Mouse (Mus musculus) retina, postnatal 7 days (tissue): ENCODE data around the gene Tmem178b.

Experiments
- DNase-seq: peaks from one replicate; pipeline ENCODE4 v3.0.0-alpha.2; 2012; ENCODE audit warnings: low read depth, low spot score

Tmem178b gene

DNA sequence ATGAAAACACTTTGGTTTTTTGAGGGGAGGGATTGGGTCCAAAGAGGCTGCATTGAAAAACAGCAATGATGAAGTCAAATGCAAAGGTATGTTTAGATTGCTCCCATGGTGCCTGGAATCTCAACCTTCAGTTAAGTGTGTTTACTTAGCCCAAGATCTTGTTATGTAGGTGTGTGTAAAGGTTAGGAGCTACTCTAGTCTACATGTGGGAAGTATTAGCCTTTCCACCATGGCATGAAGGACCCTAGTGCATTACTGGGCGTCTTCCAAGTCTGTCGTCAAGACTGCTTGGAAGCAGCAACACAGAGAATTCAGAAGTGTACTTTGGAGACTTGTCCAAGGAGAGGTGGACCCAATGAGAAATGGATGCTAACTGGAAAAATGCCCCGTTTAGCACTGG is 205.3 kb downstream of the Tmem178b start:
- DNase-seq = no peak

DNA sequence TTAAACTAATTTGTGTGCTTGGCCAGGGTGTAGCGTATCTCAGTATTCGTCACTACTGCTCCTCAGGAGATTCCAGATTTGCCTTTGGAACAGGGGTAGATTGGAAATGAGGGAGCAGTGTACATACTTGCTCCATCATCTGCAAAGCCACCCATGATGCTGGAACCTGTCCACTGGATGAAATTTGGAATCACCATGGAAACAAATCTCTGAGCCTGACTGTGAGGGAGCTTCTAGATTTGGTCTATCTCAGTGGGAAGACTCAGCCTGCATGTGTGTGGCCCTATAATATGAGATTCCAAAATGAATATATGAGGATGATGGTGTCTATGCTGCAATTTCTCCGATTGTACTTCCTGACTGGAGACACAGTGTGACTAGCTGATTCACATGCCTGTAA is 210.7 kb downstream of the Tmem178b start:
- no peak for DNase-seq

DNA sequence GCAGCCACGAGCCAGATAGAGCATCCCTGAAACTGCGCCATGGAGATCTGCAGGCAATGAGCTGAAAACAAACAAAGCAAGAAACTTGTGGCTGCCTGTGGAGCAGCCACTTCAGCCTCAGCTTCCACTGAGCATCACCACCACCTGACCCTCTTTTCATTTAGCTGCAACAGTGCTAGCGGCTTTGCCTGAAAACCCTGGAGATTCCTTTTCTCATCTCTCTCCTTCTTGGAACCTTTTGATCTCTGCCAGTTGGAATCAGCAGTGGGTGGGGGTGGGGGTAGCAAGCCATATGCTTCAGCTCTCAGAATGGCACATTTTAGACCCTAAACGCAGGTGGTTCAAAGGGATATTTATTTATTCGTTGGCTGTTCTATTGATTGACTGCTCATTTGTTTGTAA is 218.2 kb downstream of the Tmem178b start:
- DNase-seq = no peak

DNA sequence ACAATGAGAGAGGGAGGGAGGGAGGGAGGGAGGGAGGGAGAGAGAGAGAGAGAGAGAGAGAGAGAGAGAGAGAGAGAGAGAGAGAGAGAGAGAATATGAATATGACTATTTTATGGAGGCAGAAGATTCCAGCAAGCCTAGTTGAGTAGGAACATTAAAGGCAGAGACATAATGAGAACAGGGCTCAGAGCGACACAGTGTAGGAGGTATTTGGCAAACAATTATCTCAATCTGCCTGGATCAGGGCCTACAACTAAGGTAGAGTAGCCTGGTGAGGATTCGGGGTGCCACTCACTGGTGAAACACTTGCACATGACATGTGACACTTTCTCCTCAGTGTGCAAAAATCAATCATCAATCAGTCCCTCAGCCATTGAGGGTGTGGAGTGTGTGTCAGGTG is 225.4 kb downstream of the Tmem178b start:
- no peak for DNase-seq

DNA sequence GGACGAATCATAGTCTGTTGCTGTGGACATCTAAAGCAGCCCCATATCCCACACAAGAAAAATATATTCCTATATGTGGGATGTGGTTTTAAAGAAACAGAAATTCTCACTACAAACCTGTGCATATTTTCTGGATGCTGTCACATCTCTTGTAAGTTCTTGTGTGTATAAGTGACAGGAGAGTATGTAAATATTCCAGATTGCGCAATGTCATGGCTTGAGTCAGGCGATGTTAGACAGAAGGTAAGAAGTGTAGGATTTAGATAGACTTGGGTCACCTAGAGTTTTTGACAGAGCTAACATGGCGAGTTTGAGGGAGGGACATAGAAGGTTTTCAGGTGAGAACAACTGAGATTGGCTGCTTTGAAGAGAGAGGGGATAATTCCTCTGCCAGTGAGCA is 228.7 kb downstream of the Tmem178b start:
- no peak for DNase-seq

DNA sequence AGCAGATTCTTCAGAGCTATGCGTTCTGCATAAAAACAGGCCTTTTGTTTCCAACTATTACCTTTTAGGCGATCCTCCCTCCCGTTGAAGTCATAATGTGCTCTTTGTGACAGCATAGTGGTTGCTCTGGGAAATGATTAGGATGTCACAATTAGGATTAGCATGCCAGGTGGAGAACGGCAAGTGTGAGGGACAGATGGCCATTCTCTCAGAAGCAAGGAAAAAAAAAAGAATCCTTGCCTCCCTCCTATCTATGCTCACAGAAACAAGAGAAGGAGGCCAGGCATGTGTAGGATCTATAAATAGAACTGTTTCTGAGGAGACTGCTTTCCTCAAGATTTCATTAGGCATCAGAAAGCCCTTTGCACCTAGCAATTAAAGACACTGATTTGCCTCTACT is 229.8 kb downstream of the Tmem178b start:
- no peak for DNase-seq

- DNase-seq = no peak
Observed at GRCm38 (mm10) chr6:40110029-40110428, 237.0 kb downstream of the Tmem178b start.

DNA sequence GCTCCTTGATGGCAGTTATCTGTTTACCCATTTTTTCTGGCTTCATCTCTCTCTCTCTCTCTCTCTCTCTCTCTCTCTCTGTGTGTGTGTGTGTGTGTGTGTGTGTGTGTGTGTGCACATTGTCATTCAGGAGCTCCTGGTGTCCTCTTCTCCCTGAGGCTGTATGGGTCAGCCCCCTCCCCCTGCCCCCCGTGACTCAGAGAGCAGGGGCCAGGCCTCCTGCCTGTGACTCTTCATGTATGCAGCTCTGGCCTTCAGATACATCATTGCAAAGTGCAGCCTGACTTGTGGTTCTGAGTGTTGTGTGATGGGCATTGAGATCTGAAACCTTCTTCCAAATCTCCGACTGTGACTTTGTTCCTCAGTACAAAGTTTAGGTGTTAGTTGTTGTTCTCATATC is 237.7 kb downstream of the Tmem178b start:
- no peak for DNase-seq

DNA sequence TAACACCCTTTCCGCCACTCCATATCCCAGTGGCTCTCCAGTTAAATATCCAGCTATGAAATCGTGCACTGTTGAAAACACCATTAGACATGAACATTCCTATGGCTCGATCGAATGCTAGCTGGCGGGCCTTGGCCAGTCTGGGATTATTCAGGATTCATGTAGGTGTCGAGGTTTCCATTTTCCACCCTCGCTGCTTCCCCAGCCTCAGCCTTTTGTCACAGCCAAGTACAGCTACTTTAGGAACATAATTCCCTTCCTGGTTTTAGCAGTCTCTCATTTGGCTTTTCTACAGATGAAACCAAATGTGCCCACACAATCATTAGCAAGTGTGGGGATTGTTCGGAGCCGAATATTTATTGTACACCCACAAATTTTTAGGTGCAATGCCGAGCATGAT is 239.4 kb downstream of the Tmem178b start:
- DNase-seq = no peak

DNA sequence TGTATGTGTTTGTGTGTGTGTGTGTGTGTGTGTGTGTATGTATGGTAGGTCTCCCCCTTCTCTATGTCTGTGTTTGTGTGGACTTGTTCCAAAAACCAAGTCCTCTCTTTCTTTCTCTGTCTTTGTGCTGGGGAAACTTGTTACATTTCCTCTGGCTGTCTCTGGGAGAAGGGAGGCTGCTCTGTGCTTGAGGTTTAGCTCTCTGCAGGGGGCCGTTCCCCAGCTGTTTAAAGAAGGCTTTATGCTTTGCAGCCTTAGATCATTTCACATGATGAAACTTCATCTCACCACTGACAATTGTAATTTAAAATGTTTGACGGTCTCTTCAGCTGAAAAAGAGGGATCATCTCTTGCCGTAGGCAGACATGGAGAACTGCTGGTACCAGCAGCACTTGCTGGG is 243.2 kb downstream of the Tmem178b start:
- DNase-seq = no peak

- no peak for DNase-seq
Observed at GRCm38 (mm10) chr6:40120176-40120575, 247.1 kb downstream of the Tmem178b start.

GRCm38 (mm10) chr6:40121494-40121893 is 248.4 kb downstream of the Tmem178b start:
- no peak for DNase-seq

DNA sequence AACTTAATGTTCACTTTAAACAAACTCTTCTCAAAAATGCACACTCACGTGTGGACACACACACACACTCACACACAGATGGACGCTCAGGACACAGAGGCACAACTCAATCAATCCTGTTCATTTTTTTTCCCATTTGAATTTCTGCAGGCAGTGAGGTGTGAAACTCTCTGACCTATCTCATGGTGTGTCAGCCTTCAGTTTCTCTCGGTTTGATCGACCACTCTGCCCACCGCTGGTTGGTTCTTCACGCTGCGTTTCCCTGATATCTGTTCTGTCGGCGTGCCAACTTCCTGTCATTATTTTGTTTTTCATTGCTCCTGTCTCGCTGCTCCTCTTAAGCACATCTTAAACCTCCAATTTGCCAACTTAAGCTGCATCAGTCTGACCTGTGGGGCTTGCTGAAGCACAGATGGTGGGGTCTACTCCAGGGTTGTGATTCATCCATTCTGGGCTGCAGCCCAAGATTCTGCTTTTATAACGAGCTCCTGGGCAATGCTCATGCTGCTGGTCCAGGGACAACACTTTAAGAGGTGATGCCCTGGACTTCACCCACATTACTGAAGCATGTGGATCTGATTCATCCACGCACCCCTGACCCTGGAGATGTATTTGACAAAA is 250.1 kb downstream of the Tmem178b start:
- no peak for DNase-seq

DNA sequence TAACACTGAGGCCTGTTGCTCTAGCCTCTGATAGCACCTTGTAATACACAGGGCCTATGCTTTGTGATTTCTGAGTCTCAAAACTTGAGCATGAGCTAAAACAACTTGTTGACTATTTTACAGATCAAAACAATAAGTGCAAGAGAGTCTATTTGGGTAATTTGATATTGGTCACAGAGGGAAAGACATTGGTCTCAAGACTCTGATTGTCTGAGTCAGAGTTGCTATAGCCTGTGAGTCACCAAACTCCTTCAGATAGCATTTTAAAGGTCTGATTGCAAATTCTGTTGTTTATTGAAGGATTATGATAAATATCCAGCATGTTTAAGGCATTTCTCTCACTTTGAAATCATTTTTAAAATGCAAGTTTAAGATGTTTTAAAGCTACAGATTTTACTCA is 250.9 kb downstream of the Tmem178b start:
- DNase-seq = no peak

DNA sequence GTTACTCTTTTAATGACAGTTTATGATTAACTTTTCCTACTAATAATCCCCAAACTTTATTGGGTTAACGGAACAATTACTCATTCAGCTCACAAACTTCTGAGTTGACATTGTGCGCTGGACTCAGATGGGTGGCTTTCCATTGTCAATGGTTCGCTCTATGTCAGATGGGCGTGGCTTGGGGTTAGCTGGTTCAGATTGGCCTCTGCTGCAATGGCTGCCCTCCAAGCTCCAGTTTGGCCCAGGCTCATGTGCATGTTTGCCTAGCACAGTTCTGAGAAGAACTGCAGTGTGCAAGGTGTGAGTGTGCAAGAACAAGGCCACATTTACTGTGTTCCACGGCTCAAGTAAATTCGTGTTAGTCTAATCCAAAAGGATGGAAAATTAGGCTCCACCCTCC is 255.6 kb downstream of the Tmem178b start:
- no peak for DNase-seq

GRCm38 (mm10) chr6:40131936-40132335 is 258.9 kb downstream of the Tmem178b start:
- no peak for DNase-seq

- DNase-seq = no peak
Observed at GRCm38 (mm10) chr6:40133436-40133835, 260.4 kb downstream of the Tmem178b start.

- DNase-seq = no peak
Observed at GRCm38 (mm10) chr6:40135716-40136115, 262.6 kb downstream of the Tmem178b start.

- DNase-seq = no peak
Observed at GRCm38 (mm10) chr6:40137346-40137745, 264.3 kb downstream of the Tmem178b start.

- no peak for DNase-seq
Observed at GRCm38 (mm10) chr6:40137831-40138520, 264.9 kb downstream of the Tmem178b start.

DNA sequence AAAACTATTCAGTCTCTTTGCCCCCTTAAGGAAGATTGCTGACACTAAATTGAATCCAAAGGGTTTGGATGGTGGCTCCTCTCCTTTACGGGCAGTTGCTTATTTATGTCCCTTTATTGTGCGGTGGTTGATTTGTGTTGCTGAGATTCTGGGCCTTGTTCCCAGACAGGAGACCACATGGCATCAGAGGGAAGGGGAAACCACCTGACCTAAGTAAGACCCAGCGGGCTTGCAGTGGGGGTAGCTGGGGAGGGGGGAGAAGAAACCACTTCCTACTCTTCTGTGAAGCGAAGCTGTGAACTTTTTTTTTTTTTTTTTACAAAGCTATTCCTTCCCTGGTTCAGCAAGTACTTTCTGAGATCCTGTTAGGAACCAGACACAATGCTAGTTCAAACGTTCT is 269.5 kb downstream of the Tmem178b start:
- no peak for DNase-seq

GRCm38 (mm10) chr6:40144371-40144770 is 271.3 kb downstream of the Tmem178b start:
- DNase-seq = no peak

- DNase-seq = no peak
Observed at GRCm38 (mm10) chr6:40145601-40146000, 272.5 kb downstream of the Tmem178b start.

DNA sequence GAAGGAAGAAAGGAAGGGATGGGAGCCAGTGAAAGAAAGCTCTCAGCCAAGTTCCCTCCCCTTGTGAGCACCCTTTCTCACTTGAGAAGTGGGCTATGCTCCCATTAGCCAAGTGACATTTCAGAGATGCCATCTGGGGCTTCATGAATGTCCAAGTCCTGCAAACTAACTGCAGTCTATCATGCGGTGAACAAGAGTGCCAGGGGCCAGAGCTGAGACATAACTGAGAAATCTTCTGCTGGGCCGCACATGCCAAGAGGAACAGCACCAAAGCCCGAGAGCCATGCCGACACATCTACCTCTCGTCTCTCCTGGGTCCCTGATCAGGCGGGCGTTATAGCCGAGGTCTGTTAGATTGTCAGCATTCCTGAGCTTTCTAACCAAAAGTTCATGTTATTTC is 279.2 kb downstream of the Tmem178b start:
- DNase-seq = no peak
